Mouse (Mus musculus): ENCODE measurements around the gene Dnase1.

- TF ChIP-seq GATA1 (IDR thresholded peaks at IDR 0.05; ENCODE audit: low read length), result no peak
- TF ChIP-seq TAL1 (IDR thresholded peaks at IDR 0.05; ENCODE audit: low read length), result no peak
These were observed 49.2 kb downstream of the Dnase1 start for GRCm38 (mm10) chr16:4085851-4086387.
